Mouse (Mus musculus) heart, adult 2 months (tissue): ENCODE measurements around the gene Fbxl21.

ENCODE experiments used
- CTCF ChIP-seq: fragments of 200-600 bp; IDR thresholded peaks from 2 replicates; pipeline ENCODE4 v1.8.1; 2022; ENCODE audit warnings: antibody characterized with exemption, mild to moderate bottlenecking, moderate library complexity
- POLR2A ChIP-seq: fragments of 200-500 bp; IDR thresholded peaks from 2 replicates; pipeline ENCODE4 v1.6.1; 2011; ENCODE audit warnings: mild to moderate bottlenecking, low read depth, low read length, control low read depth; ENCODE audit not compliant: insufficient read depth

- TF ChIP-seq POLR2A (no peak), CTCF (no peak)
These were observed 45.5 kb upstream of the Fbxl21 start for GRCm38 (mm10) chr13:56476790-56477189.
